ENCODE assay signal across 8 mouse cellular contexts in the genomic region with DNA sequence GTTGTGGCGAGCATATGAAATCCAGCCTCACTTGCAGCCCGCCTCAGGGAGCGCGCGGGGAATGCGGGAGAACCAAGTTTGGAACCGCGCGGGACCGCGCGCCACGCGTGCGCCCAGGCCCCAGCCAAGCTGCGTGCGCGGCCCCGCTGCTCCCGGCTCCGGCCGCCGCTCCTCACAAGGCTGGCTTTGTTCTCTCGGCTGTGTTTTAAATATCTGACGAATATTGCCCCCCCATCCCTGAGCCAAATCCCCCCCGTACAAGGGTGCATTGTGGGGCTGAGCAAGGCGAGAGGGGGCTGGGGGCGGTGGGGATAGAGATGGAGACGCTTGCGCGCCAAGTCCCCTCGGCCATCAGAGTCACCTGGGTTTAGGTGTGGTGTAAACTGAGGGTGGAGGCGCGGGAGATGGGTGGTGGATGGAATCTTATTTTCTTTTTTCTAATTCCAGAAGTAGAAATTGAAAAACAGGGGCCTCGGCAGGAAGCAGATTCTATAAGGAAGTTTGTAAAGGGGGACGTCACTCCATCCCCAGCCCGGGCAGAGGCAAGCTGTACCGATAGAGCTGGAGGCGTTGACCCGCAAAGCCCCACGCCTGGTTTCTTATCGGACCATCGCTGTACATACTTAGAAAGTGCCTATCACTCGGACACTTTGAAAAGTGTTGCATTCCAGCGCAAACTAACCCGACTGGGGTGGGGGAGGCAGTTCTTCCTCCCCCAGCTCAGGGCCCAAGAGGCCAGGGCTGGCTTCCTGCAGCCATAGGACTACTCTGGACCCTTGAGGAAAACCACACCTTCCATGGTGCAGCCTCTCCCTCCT.
DNase-seq lines count a peak whose midpoint lies in the region; ATAC-seq and TF ChIP-seq lines count a peak whose summit lies in the region.

No protein-coding gene starts in this region.

- peak overlapping the region; percentile 80 for H3K27ac ChIP-seq in hindbrain, embryonic 14.5 days
- peak overlapping the region; percentile 83 for H3K27ac ChIP-seq in limb, embryonic 12.5 days
- peak overlapping the region; percentile 63 for H3K27ac ChIP-seq in midbrain, postnatal 0 days (ENCODE audit: low read depth, low read length)

- no peaks in the 10 kb centered on the region for H3K27me3 ChIP-seq in hindbrain, embryonic 14.5 days (ENCODE audit: control insufficient read depth, insufficient read depth, low read length)
- no peaks in the 10 kb centered on the region for H3K27me3 ChIP-seq in limb, embryonic 12.5 days
- no peaks in the 10 kb centered on the region; the same call in 1 of the 2 replicates for H3K27me3 ChIP-seq in midbrain, postnatal 0 days (ENCODE audit: insufficient read depth, low read length)

- peak; percentile 78 for ATAC-seq in frontal cortex, adult (ENCODE audit: low TSS enrichment)
- ATAC-seq in erythroid progenitor cell, adult 5-6 weeks (replicated peaks; ENCODE audit: low FRiP score, poor library complexity, severe bottlenecking), result 0 out of 2 replicates have a peak, but pooled peaks have one; percentile 40
- peak; percentile 79 for ATAC-seq in hindbrain, embryonic 14.5 days (ENCODE audit: low FRiP score)
- peak; percentile 38; the same call in 1 of the 2 replicates for ATAC-seq in limb, embryonic 12.5 days (ENCODE audit: insufficient number of reproducible peaks, insufficient read depth, low FRiP score, low TSS enrichment, low read depth)
- peak; percentile 76 for ATAC-seq in midbrain, postnatal 0 days (ENCODE audit: low FRiP score)

- DNase-seq in frontal cortex, postnatal 25 days (ENCODE audit: low spot score in 2 of 2), result no peak
- DNase-seq in Muller cell, postnatal 12 days (ENCODE audit: inconsistent ontology term), result peak; percentile 65
- DNase-seq in hindbrain, embryonic 14.5 days (ENCODE audit: low spot score), result peak; percentile 77
- DNase-seq in midbrain, postnatal 0 days (ENCODE audit: low spot score), result peak; percentile 84
- no peak for DNase-seq in ovary, postnatal 14 days (ENCODE audit: low spot score)

- 3% methylated on average over 46 of the region's 46 CpGs for WGBS in hindbrain, embryonic 14.5 days
- WGBS in limb, embryonic 12.5 days, result 4% methylated on average over 46 of the region's 46 CpGs
- WGBS in midbrain, postnatal 0 days, result 2% methylated on average over 46 of the region's 46 CpGs

- peak overlapping the region; percentile 77 for H3K9ac ChIP-seq in hindbrain, embryonic 14.5 days
- peak overlapping the region; percentile 57 for H3K9ac ChIP-seq in limb, embryonic 12.5 days (replicated peaks)
- H3K9ac ChIP-seq in midbrain, postnatal 0 days (replicated peaks; ENCODE audit: low read length, poor library complexity, severe bottlenecking), result peak overlapping the region; percentile 68

- H3K4me2 ChIP-seq in hindbrain, embryonic 14.5 days (replicated peaks), result peak overlapping the region; percentile 70
- H3K4me2 ChIP-seq in limb, embryonic 12.5 days, result peak overlapping the region; percentile 59
- peak overlapping the region; percentile 56 for H3K4me2 ChIP-seq in midbrain, postnatal 0 days (ENCODE audit: low read depth, low read length, poor library complexity, severe bottlenecking)

- H3K4me3 ChIP-seq in hindbrain, embryonic 14.5 days (replicated peaks; ENCODE audit: low read length), result peak overlapping the region; percentile 36
- peak overlapping the region; percentile 35 for H3K4me3 ChIP-seq in limb, embryonic 12.5 days (replicated peaks)
- H3K4me3 ChIP-seq in midbrain, postnatal 0 days (ENCODE audit: low read depth, low read length), result peak overlapping the region; percentile 40

- H3K4me1 ChIP-seq in hindbrain, embryonic 14.5 days (replicated peaks; ENCODE audit: control insufficient read depth, insufficient read depth, low read length), result peaks cover 17% of the 10 kb centered on the region
- peaks cover 59% of the 10 kb centered on the region for H3K4me1 ChIP-seq in limb, embryonic 12.5 days (replicated peaks)
- peaks cover 9% of the 10 kb centered on the region for H3K4me1 ChIP-seq in midbrain, postnatal 0 days (ENCODE audit: insufficient read depth, low read length)

- no peaks in the 10 kb centered on the region for H3K36me3 ChIP-seq in hindbrain, embryonic 14.5 days (replicated peaks; ENCODE audit: control insufficient read depth, insufficient read depth)
- H3K36me3 ChIP-seq in limb, embryonic 12.5 days, result no peaks in the 10 kb centered on the region
- H3K36me3 ChIP-seq in midbrain, postnatal 0 days (ENCODE audit: insufficient read depth, low read length), result no peaks in the 10 kb centered on the region

- no peak for TF ChIP-seq CTCF in midbrain, postnatal 0 days (IDR thresholded peaks at IDR 0.05)

- H3K9me3 ChIP-seq in hindbrain, embryonic 14.5 days (ENCODE audit: control insufficient read depth, low read length), result no peaks in the 10 kb centered on the region
- no peaks in the 10 kb centered on the region for H3K9me3 ChIP-seq in limb, embryonic 12.5 days
- H3K9me3 ChIP-seq in midbrain, postnatal 0 days (ENCODE audit: low read length), result no peaks in the 10 kb centered on the region

Comparison
In these comparisons a context has a peak if more than half of its experiments do, and no peak if none do; other contexts are left out.
1. DNase-seq: peak in Muller cell, postnatal 12 days (single experiment), hindbrain, embryonic 14.5 days (single experiment) and midbrain, postnatal 0 days (single experiment); none in frontal cortex, postnatal 25 days (0 of 2) and ovary, postnatal 14 days (single experiment).
2. Peak in every context shown above with its lines, with median percentiles within 50 percentile points of each other: ATAC-seq, H3K27ac ChIP-seq, H3K4me2 ChIP-seq, H3K4me3 ChIP-seq and H3K9ac ChIP-seq.